Mouse (Mus musculus): ENCODE results near the gene Arpc4.

The Arpc4 gene

DNA sequence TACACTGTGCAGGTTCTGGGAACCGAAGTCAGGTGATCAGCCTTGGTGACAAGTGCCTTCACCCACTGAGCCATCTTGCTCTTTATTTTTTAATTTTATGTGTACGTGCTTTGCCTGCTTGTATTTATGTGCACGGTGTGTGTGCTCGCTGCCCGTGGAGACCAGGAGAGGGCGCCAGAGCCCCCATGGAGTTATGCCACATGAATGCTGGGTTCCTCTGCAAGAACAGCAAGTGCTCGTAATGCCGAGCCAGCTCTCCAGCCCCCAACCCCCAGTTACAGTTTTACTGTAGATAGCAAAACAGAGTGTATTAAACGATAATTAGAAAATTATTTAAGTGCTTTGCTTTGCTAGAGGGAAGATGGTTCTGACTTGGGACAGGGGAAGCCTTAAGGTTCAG is 28.8 kb downstream of the Arpc4 start:
- DNase-seq = no peak

DNA sequence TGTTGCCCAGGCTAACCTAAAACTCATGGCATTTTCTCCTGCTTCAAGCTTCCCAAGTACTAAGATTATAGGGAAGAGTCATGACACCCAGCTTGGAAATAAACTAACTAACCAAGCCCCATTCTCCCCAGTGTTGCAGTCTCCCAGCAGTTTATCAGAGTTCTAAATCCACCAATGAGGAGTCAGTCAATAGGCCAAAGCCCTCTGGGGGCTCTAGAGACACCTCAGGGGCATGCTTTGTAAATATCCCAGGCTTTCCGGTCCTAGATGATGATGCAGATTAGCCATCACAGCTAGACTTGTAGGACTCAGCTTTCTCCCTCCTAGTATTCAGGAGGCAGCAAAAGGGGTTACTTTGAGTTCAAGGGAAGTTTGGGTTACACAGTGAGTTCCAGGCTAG is 32.1 kb downstream of the Arpc4 start:
- DNase-seq = no peak

DNA sequence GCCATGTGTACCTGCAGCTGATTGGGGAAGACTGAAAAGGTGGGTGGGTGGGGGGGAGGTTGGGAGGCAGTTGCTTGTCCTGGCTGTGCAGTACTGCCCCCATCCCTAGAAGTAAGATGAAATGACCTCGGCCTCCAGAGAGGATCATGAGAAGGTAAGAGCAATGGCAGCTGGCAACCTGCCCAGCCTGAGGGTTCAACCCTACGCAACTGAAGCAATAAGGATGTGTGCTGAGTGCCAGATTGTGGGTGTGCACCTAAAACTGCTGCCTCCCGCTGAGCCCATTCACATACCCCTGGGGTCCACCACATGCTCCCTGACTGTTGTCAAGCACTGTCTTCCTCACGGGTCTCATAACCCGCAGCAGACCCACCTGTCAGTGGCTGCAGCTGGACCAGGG is 38.5 kb downstream of the Arpc4 start:
- no peak for DNase-seq

DNA sequence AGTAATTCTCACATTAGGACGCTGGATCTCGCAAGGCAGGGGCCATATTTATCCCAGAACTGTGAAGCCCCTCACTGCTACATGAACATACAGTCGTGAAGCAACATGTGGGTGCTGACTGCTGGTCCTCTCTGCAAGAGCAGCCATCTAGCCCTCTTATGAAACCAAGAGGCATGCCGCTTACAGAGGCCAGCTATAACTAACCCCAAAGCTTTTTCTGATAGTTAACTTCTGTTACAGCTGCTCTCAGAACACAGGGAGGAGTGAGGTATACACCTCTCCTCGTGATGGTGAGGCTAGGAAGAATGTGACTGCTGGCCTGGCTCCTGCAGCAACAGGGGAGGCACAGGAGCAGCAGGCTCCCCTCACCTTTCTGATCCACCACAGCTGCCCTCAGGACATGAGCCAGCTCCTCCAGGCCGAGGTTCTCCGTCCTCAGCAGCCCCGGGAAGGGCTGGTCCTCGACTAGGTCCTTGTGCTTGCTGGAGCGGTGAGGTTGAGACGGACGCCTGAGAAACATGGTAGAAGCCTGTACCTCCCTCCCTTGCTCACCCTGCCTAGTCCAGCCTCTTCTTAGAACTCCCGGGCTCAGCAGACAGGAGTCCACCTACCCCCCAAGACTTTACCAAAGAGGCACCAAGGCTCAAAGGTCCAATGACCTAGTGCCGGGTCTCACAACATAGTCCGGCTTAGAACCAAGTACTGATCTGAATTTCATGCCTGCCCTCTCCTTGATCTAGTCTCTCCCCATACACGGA is 40.7 kb downstream of the Arpc4 start:
- no peak for DNase-seq

DNA sequence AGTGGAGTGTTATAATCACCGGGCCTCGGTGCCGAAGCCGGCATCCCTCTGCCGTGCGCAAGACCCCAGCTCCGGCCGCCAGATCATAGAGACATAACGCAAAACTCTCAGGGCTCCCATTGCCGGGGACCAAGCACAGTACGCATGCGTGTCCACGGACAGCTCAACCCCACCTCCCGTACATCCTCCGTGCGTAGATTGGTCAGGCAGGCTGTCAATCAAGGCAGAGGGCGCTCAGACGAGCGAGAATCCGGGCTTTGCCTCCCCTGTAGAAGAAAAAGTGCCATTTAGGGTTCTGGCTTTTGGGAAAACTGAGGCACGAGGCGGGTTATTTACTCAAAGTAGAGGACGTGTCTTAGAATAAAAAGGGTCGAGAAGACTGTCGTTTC is 41.3 kb downstream of the Arpc4 start, which contains the start of gene Rpusd3:
Gene Rpusd3, minus strand, starts transcription at position 142 of the 389 bp plus-strand sequence.
- DNase-seq = peak; percentile 94

DNA sequence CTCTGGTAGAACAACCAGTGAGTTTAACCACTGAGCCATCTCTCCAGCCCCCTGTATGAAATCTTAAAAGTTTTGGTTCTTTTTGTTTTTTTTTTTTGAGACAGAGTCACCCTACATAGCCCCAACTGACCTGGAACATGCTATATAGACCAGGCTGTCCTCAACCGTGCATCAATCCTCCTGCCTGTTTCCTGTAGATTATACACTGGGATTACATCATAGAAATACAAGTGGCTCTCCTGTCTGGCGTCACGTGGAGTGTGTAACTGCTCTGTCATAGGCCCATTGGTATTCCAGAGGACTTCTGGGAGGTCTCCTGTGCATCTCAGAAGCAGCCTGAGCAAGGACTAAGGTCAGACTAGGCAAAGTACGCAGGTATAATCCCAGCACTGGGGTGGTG is 45.1 kb downstream of the Arpc4 start:
- DNase-seq = no peak

DNA sequence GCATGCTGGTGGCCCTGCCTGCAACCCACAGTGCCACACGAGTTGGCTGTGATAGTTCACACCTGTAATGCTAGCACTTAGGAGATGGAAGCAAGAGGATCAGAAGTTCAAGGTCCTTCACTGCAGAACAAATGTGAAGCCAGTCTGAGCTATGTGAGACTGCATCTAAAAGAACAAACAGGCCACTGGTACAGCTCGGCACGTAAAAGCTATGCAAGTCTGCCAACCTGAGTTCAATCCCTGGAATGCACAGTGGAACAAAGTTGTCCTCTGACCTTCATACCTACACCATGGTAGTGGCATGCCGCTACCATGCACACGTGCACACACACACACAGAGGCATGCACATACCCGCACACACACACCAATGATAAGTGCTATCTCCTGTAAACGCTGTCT is 46.3 kb downstream of the Arpc4 start:
- DNase-seq = no peak

DNA sequence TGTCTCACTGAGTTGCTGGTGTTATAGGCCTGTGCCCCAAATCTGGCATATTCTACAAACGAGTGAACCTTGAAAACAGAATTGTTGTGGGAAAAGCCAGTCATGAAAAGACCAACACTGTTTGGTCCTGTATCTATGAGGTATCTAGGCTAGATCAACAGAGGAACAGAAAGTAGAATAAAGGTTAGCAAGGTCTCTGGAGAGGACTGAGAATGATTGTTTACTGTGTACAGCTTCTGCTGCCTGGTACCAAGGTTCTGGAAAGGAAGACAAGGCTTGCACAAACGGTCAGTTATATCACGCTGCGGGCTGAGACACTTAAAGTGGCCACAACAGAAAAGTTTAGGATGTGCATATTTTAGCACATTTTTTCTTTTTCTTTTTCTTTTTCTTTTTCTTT is 48.8 kb downstream of the Arpc4 start:
- DNase-seq = no peak

DNA sequence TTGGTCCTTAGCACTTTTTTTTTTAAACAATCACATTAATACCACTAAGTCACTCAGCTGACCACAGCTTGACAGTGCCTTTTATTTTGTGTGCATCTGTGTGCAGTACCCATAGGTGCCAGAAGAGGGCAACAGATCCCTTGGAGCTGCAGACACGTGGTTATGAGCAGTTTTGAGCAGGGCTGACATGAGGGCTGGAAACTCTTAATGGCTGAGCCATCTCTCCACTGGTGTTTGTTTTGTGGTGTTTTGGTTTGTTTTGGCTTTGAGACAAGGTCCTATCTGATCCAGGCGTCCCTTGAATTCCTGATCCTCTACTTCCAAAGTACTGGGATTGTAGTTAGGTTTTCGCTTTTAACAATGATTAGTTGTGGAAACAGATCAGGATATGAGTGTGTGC is 49.5 kb downstream of the Arpc4 start:
- DNase-seq = no peak

DNA sequence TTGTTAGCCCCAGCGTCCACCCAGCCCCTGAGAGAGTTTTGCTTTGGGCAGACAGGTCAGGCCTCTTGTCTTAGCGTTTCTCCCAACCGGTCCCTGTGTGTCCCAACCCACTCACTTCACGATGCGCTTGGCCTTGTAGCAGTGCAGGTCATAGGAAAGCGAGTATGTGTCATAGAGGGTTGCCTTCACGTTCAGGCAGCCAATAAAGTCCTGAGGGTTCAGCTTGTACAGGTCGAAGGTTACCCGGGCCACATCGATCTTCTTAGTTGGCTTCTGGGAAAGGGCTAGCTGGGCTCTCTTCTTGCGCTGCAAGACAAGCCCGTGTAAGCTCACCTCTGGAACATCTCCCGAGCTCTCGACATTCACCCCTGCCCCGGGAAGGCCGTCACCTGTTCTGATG is 50.1 kb downstream of the Arpc4 start:
- no peak for DNase-seq

DNA sequence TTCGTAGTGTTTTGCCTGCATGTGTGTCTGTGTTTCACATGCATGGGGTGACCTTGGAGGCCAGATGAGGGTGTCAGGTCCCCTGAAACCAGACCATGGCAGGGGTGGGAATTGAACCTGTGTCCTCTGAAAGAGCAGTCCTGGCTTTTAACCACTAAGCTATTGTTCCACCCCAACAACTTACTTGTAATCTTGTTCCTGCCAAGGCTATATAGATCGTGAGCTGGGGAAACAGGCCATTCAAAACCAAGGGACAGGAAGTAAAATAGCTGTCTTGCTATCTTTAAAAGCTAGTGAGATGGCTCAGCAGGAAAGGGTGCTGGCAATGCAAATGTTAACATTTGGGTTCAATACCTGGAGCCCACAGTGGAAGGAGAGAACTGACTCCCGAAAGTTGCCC is 52.0 kb downstream of the Arpc4 start:
- no peak for DNase-seq

DNA sequence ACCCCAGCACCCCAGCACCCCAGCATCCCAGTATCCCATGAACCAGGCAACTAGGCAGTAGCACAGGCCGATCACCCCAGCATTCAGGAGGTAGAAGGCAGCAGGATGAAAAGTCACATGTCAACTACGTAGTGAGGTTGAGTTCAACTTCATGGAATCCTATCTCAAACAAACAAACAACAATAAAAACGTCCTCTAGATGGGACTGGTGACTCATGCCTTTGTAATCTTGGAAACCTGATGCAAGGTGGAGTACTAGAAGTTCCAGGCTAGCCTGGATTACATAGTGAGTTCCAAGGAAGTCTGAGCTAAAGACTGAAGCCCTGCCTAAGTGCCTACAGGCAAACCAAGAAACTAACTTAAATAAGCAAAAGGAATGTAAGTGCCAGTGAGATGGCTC is 52.9 kb downstream of the Arpc4 start:
- no peak for DNase-seq

DNA sequence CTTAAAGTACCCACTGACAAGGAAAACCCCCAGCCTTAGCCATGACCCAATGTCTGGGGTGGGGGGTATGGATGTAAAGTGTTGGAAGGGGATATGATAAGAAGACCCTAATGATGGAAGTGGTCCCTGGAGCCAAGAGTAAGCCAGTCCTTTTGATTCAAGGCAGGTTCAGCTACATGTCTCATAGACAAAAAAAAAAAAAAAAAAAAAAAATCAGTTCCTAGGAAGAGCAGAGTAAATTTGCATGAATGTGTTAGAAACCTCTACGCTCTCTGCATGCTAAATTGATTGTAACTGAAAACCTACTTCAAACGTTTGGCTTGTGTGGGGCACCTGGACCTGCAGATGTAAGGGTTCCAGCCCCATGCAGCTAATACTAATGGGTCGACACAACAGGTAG is 53.9 kb downstream of the Arpc4 start:
- no peak for DNase-seq

DNA sequence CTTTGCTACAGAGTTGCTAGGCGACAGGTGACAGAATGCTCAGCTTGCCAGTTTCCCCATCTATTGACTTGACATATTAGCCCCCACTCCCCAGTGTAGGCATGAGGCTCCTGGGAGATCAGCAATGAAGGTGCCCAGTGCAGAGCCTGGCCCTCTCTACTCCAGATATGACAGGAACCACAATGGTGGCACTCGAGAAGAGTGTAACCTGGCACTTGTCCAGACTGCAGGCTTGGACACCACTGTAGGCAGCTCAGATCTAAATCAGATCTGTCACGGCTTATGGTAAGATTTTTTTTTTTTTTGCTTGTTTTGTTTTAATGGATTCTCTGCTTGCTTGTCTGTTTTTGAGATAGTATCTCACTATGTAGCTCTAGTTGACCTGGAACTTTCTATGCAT is 55.7 kb downstream of the Arpc4 start:
- DNase-seq = no peak

DNA sequence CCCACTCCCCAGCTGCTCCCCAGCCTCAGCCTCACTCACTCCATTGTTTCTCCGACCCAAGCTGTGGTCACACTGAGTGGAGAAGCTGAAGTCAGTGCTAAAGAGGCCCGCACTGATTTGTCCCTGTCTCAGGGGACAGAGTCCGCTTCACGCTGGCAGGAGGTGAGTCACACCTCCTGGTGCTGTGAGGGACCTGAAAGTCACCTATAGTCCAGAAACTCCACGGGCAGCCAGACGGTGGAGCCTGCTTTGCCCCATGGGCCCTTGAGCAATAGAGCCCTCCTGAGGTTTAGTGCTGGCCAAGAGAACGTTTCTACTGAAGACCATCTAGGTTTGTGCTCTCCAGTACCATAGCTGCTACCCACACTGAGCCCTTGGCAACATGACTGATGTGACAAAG is 56.8 kb downstream of the Arpc4 start:
- DNase-seq = no peak

DNA sequence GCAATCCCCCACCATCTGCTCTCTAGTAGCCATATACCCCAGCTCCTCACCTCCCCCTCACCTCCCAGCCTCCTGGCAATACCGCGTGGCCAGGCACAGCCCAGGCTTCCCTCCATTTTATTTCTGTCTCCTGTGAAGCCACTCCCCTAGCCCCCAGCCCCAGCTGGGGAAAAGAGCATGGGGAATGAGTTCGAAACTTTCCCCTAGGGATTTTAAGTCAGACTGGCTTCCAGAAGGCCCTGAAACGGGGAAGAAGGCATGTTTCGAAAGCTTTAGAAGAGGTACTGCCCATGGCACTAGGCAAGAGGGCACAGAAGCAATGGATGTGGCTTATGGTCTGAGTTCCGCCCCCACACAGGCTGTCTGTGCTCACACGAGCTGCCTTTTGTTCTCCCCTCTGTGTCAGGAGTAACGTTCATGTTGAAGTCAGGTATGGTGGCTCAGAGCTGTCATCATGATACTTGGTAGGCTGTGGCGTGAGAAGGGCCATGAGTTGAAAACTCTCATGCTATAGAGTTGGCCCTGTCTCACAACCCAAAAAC is 57.8 kb downstream of the Arpc4 start, which contains the start of gene Cidec:
Gene Cidec, minus strand, starts transcription at position 97 of the 542 bp plus-strand sequence.
- no peak for DNase-seq

DNA sequence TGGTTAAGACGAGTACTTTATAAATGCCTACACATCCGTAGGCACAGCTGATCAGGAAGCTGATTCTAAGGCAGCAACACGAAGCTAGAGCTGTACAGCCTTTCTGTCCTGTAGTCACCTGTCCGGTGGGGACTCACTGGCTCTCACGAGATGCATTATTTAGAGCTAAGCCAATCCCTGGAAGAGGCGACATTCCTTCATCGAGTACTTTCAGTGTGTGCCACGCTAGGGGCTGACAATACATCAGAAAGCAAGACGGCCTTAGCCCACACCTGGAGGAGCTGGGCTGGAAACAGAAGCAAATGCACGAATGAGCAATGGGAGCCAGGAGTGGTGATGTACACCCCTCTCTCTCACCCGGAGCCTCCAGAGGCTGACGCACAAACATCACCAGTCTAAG is 59.2 kb downstream of the Arpc4 start:
- DNase-seq = no peak

DNA sequence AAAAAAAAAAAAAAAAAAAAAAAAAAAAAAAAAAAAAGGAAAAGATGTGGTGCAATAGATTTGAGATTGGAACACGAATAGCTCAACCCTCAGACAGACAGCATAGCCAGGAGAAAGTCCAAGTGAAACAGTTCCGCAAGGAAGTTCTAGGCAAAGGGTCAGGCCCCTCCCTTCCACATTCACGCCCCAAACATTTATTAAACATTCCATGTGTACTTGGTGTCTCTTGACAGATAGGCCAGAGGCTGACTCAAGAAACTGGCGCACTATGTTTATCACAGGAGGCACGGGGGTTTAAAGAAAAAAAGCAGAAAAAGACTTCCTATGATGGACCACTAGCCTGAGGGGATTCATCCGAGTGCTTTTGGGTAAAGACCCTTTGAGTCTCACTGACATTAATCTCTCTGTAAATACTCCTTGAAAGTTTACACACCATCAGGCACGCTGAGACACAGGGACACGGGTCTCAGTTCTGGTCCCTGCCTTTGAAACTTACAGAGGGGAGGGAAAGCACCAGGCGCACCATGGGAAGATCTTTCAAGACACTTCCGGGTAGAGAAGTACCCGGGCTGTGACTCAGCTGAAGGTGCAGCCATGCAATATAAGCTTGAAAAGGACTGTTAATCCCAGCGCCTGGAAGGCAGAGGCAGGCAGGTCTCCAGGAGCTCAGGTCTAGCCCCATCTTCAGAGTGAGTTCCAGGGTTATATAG is 61.0 kb downstream of the Arpc4 start:
- peak; percentile 35 for DNase-seq
